Mouse (Mus musculus) CD4-positive naive resting alpha-beta T cell, adult 57 days (primary cell): ENCODE data around the gene Rab11a. TPM values are rescaled to one million over a fixed set of nuclear protein-coding genes. Genes with fewer than 3 reads are reported as not detected.

Experiments used
- total RNA-seq: library from RNA; stranded (reverse); gene quantifications from one replicate; pipeline ENCODE4 v1.2.4, GENCODE M21; 2023

Rab11a gene
- 97.2 TPM for total RNA-seq

DNA sequence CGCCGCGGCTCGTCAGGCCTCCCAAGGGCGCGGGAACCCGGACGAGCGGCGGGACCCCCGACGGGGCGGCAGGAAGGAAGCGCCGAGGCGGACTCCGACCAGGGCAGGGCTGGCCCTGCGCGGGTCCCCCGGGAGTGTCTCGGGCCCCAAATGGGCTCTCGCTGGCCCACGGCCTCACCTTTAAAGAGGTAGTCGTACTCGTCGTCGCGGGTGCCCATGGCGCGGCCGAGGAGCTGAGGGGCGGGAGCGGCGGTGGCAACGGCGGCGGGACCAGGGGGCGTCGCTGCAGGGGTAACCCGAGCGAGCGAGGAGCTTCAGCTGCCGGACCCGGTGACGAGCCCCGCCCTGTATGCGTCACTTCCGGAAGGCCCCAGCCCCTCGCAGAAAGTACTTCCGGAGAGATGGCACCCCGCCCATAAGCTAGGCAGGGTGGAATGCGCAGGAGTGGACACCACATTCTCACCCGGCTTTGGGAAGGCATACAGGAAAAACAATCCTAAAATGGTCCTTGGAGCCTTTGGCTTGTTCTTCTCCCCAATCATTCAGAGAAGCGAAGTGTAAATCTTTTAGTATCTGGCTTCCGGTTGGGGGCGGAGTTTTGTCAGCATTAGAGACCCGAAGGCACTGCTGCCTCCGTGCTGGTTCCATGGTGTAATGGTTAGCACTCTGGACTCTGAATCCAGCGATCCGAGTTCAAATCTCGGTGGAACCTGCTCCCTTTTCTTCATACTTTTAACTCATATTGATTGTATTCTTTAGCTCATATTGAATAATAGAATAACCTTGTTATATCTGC, at the start of gene Rab11a:
TSS of gene Rab11a (minus strand) at position 353 of the 796 bp plus-strand sequence.

Other genes starting within 250 kb of the Rab11a start
- 87.1 TPM for gene Dennd4a, start 73.6 kb upstream of the Rab11a start, total RNA-seq
- not detected for gene Slc24a1, start 213.8 kb upstream of the Rab11a start, total RNA-seq
- gene Ints14, start 223.1 kb upstream of the Rab11a start, total RNA-seq: 33.6 TPM